Mouse (Mus musculus): ENCODE data around the gene Ifitm1. TPM values are rescaled to one million over a fixed set of nuclear protein-coding genes. Genes with fewer than 3 reads are reported as not detected.

Ifitm1 gene
- total and polyA plus RNA-seq, 2 experiments from 2014 or later = 4.1 to 23.1 TPM

- 0 out of 2 replicates have a peak, but pooled peaks cover under 1% of the 10 kb centered on the region for H3K4me1 ChIP-seq (ENCODE audit: control insufficient read depth, insufficient read depth)
- no peak overlapping the region for H3K27ac ChIP-seq (ENCODE audit: low read depth)
- no peak for ATAC-seq (ENCODE audit: insufficient read depth, low read depth)
- 52% methylated on average over 5 of the region's 5 CpGs for WGBS
- no peaks in the 10 kb centered on the region for H3K27me3 ChIP-seq (ENCODE audit: control insufficient read depth, insufficient read depth, low read length)
- H3K36me3 ChIP-seq (replicated peaks; ENCODE audit: control insufficient read depth, insufficient read depth, low read length) = no peaks in the 10 kb centered on the region
- DNase-seq (ENCODE audit: low spot score) = no peak
- no peak overlapping the region for H3K4me2 ChIP-seq (ENCODE audit: low read depth, low read length)
- no peak overlapping the region for H3K9ac ChIP-seq (replicated peaks; ENCODE audit: low read depth, low read length)
- H3K9me3 ChIP-seq (replicated peaks; ENCODE audit: control insufficient read depth, low read length) = no peaks in the 10 kb centered on the region
- TF ChIP-seq CTCF (IDR thresholded peaks at IDR 0.05; ENCODE audit: low read depth) (no peak), EP300 (IDR thresholded peaks at IDR 0.05; ENCODE audit: low read depth) (no peak)
- no peak overlapping the region for H3K4me3 ChIP-seq (ENCODE audit: low read depth, low read length)
Measured at GRCm38 (mm10) chr7:141003248-141004010, 36.4 kb downstream of the Ifitm1 start.

- H3K9ac ChIP-seq (replicated peaks; ENCODE audit: low read depth, low read length) = no peak overlapping the region
- H3K27ac ChIP-seq (ENCODE audit: low read depth) = no peak overlapping the region
- H3K27me3 ChIP-seq (ENCODE audit: control insufficient read depth, insufficient read depth, low read length) = no peaks in the 10 kb centered on the region
- H3K36me3 ChIP-seq (replicated peaks; ENCODE audit: control insufficient read depth, insufficient read depth, low read length) = no peaks in the 10 kb centered on the region
- DNase-seq (ENCODE audit: low spot score) (no peak), ATAC-seq (ENCODE audit: insufficient read depth, low read depth) (no peak)
- H3K9me3 ChIP-seq (replicated peaks; ENCODE audit: control insufficient read depth, low read length) = no peaks in the 10 kb centered on the region
- no peak overlapping the region for H3K4me3 ChIP-seq (ENCODE audit: low read depth, low read length)
- no peak overlapping the region for H3K4me2 ChIP-seq (ENCODE audit: low read depth, low read length)
- TF ChIP-seq EP300 (IDR thresholded peaks at IDR 0.05; ENCODE audit: low read depth) (no peak), CTCF (IDR thresholded peaks at IDR 0.05; ENCODE audit: low read depth) (no peak)
- H3K4me1 ChIP-seq (ENCODE audit: control insufficient read depth, insufficient read depth) = peaks cover 14% of the 10 kb centered on the region; the same call in 1 of the 2 replicates
- WGBS = 82% methylated on average over 6 of the region's 6 CpGs
Measured at GRCm38 (mm10) chr7:141006446-141006845, 39.4 kb downstream of the Ifitm1 start.

- Histone ChIP-seq H3K36me3 (replicated peaks; ENCODE audit: control insufficient read depth, insufficient read depth, low read length) (no peaks in the 10 kb centered on the region), H3K9ac (replicated peaks; ENCODE audit: low read depth, low read length) (no peak overlapping the region), H3K27ac (ENCODE audit: low read depth) (no peak overlapping the region), H3K4me1 (ENCODE audit: control insufficient read depth, insufficient read depth) (peaks cover 14% of the 10 kb centered on the region; the same call in 1 of the 2 replicates), H3K4me3 (ENCODE audit: low read depth, low read length) (no peak overlapping the region), H3K9me3 (replicated peaks; ENCODE audit: control insufficient read depth, low read length) (no peaks in the 10 kb centered on the region), H3K27me3 (ENCODE audit: control insufficient read depth, insufficient read depth, low read length) (no peaks in the 10 kb centered on the region), H3K4me2 (ENCODE audit: low read depth, low read length) (no peak overlapping the region)
- TF ChIP-seq EP300 (IDR thresholded peaks at IDR 0.05; ENCODE audit: low read depth) = no peak
- no peak for TF ChIP-seq CTCF (IDR thresholded peaks at IDR 0.05; ENCODE audit: low read depth)
- 57% methylated on average over 5 of the region's 5 CpGs for WGBS
- DNase-seq (ENCODE audit: low spot score) = no peak
- ATAC-seq (ENCODE audit: insufficient read depth, low read depth) = no peak
Measured at GRCm38 (mm10) chr7:141006914-141007313, 39.9 kb downstream of the Ifitm1 start.

GRCm38 (mm10) chr7:141008312-141008761 lies 41.3 kb downstream of the Ifitm1 start:
- DNase-seq (ENCODE audit: low spot score) (peak; percentile 39), ATAC-seq (ENCODE audit: insufficient read depth, low read depth) (no peak)
- H3K27me3 ChIP-seq (ENCODE audit: control insufficient read depth, insufficient read depth, low read length) = no peaks in the 10 kb centered on the region
- H3K9me3 ChIP-seq (replicated peaks; ENCODE audit: control insufficient read depth, low read length) = no peaks in the 10 kb centered on the region
- no peak overlapping the region for H3K9ac ChIP-seq (replicated peaks; ENCODE audit: low read depth, low read length)
- H3K4me3 ChIP-seq (ENCODE audit: low read depth, low read length) = peak overlapping the region; percentile 18; the same call in 1 of the 2 replicates
- H3K4me1 ChIP-seq (ENCODE audit: control insufficient read depth, insufficient read depth) = peaks cover 14% of the 10 kb centered on the region; the same call in 1 of the 2 replicates
- peak overlapping the region; percentile 79; the same call in 1 of the 2 replicates for H3K27ac ChIP-seq (ENCODE audit: low read depth)
- 7% methylated on average over 7 of the region's 7 CpGs for WGBS
- TF ChIP-seq CTCF (IDR thresholded peaks at IDR 0.05; ENCODE audit: low read depth) = no peak; the same call in 1 of the 2 replicates
- no peak for TF ChIP-seq EP300 (IDR thresholded peaks at IDR 0.05; ENCODE audit: low read depth)
- H3K4me2 ChIP-seq (ENCODE audit: low read depth, low read length) = peak overlapping the region; percentile 61
- no peaks in the 10 kb centered on the region for H3K36me3 ChIP-seq (replicated peaks; ENCODE audit: control insufficient read depth, insufficient read depth, low read length)

- peak; percentile 92 for ATAC-seq (ENCODE audit: insufficient read depth, low read depth)
- WGBS = 9% methylated on average over 20 of the region's 20 CpGs
Measured at GRCm38 (mm10) chr7:141008938-141009660, 42.1 kb downstream of the Ifitm1 start.

More at GRCm38 (mm10) chr7:141008938-141009660, 42.1 kb downstream of the Ifitm1 start:
- Histone ChIP-seq H3K27me3 (ENCODE audit: control insufficient read depth, insufficient read depth, low read length) (no peaks in the 10 kb centered on the region), H3K9ac (replicated peaks; ENCODE audit: low read depth, low read length) (peak overlapping the region; percentile 60; the same call in 1 of the 2 replicates), H3K4me2 (ENCODE audit: low read depth, low read length) (peak overlapping the region; percentile 61), H3K4me1 (ENCODE audit: control insufficient read depth, insufficient read depth) (peaks cover 14% of the 10 kb centered on the region; the same call in 1 of the 2 replicates), H3K9me3 (replicated peaks; ENCODE audit: control insufficient read depth, low read length) (no peaks in the 10 kb centered on the region), H3K36me3 (replicated peaks; ENCODE audit: control insufficient read depth, insufficient read depth, low read length) (no peaks in the 10 kb centered on the region), H3K4me3 (ENCODE audit: low read depth, low read length) (peak overlapping the region; percentile 61), H3K27ac (ENCODE audit: low read depth) (peak overlapping the region; percentile 79)
- DNase-seq (ENCODE audit: low spot score) = peak; percentile 90
- no peak for TF ChIP-seq EP300 (IDR thresholded peaks at IDR 0.05; ENCODE audit: low read depth)
- TF ChIP-seq CTCF (IDR thresholded peaks at IDR 0.05; ENCODE audit: low read depth) = peak; percentile 82
